Mouse (Mus musculus) cortical plate, adult 2 months (tissue): ENCODE measurements at regions not wholly inside any gene's neighbourhood (a gene's known extent, or its start where the extent isn't known, plus 50 kb on each side); places are given as distances from the start of the nearest gene placed in this dataset.

ENCODE experiments used
- H3K27ac ChIP-seq: fragments of 200-500 bp; 2 replicates; pipeline ENCODE4 v1.5.1; 2012; ENCODE audit warnings: low read length, control low read depth, inconsistent platforms; ENCODE audit not compliant: insufficient read depth
- H3K4me1 ChIP-seq: fragments of 200-500 bp; 2 replicates; pipeline ENCODE4 v1.6.1; 2011; ENCODE audit warnings: low read length; ENCODE audit not compliant: control insufficient read depth, insufficient read depth
- H3K4me3 ChIP-seq: fragments of 200-500 bp; 2 replicates; pipeline ENCODE4 v1.5.1; 2011; ENCODE audit warnings: mild to moderate bottlenecking, low read length, control low read depth; ENCODE audit not compliant: insufficient read depth
- CTCF ChIP-seq: fragments of 200-500 bp; IDR thresholded peaks from 2 replicates; pipeline ENCODE4 v1.5.1; 2011; ENCODE audit warnings: mild to moderate bottlenecking, control low read depth, low read length; ENCODE audit not compliant: insufficient read depth; ENCODE audit errors: extremely low read depth
- POLR2A ChIP-seq: fragments of 200-500 bp; IDR thresholded peaks from 2 replicates; pipeline ENCODE4 v1.6.1; 2011; ENCODE audit warnings: mild to moderate bottlenecking, low read length, control low read depth; ENCODE audit not compliant: insufficient read depth; ENCODE audit errors: extremely low read depth

DNA sequence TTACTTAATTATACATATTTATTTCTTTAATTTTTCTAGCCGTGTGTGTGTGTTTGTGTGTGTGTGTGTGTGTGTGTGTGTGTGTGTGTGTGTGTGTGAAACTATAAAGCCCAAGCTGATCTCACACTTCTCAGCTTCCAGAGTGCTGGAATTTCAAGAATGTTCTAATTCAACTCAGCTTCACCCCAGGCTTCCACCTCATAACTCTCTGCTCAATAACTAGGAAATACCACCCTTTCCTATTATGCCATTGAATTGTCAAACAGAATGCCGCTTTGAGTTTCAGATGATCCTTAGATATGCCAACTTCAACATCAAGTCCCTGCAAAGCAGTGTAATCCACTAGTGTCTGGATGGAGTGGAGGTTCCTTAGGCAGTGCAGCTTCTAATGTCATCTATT, 760.6 kb upstream of the Cited2 start:
- Histone ChIP-seq H3K27ac (no peak overlapping the region), H3K4me1 (no peaks in the 10 kb centered on the region)
- TF ChIP-seq CTCF = no peak
- no peak for TF ChIP-seq POLR2A

GRCm38 (mm10) chr10:16978770-16979169, 744.2 kb upstream of the Cited2 start:
- Histone ChIP-seq H3K4me1 (no peaks in the 10 kb centered on the region), H3K27ac (no peak overlapping the region), H3K4me3 (no peak overlapping the region)
- TF ChIP-seq POLR2A (no peak), CTCF (no peak)

More for the DNA sequence above, 760.6 kb upstream of the Cited2 start:
- H3K4me3 ChIP-seq = no peak overlapping the region

DNA sequence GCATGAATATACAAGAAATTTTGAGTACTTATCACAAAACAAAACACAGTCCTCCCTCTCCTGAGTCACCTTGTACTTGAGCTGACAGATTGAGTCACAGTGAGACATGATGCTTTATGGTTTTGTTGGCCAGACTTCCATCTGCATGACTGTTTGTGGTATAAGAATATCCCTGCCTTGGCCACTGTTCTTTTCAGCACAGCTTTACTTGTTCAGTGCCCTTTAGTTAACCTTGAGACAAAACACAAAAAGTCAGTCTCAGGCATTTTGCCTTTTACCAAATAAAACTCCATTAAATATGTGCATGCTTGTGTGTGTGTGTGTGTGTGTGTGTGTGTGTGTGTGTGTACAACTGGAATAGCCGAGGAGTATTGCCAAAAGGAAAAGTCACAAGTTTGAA, 732.8 kb upstream of the Cited2 start:
- TF ChIP-seq POLR2A (no peak), CTCF (no peak)
- H3K27ac ChIP-seq = no peak overlapping the region
- no peak overlapping the region for H3K4me3 ChIP-seq
- H3K4me1 ChIP-seq = no peaks in the 10 kb centered on the region

DNA sequence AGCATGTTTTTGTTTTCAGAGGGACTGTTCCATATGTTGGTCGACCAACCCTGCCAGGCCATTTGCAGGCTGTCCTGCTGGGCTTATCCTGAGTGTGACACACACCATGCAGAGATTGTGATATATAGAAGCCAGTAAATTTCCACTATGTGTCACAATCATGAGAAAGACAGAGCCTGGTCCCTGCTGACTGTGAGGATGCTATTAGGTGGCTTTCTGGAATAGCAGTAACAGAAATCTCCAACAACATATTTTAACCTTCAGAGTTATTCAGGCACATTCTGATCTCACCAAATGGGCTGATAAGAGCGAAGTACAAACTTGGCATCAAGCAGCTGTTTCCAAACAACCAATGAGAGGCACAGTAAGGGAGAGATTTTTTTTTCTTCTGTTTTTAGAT, 729.2 kb upstream of the Cited2 start:
- no peak for TF ChIP-seq CTCF
- TF ChIP-seq POLR2A = no peak
- H3K4me3 ChIP-seq = no peak overlapping the region
- no peaks in the 10 kb centered on the region for H3K4me1 ChIP-seq
- no peak overlapping the region for H3K27ac ChIP-seq

GRCm38 (mm10) chr10:16994526-16994925, 728.5 kb upstream of the Cited2 start:
- TF ChIP-seq CTCF (no peak), POLR2A (no peak)
- no peaks in the 10 kb centered on the region for H3K4me1 ChIP-seq
- H3K4me3 ChIP-seq = no peak overlapping the region
- H3K27ac ChIP-seq = no peak overlapping the region

DNA sequence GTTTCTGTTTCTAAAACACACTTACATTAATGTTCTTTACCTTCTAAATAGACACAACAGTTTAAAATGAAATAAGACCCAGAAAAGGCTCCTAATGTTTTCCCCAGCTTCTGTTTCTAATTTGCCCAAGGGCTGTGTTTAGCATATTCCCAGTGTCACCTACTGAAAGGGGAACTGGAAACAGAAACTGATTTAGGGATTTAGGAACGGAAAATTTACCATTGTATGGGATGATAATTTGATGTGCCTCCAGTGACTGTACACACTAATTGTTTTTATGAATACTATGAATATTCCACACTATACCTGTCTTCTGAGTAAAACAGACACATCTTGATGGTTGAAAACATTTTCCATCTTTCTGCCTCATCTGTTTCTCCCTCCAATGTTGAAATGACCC, 728.0 kb upstream of the Cited2 start:
- Histone ChIP-seq H3K4me1 (no peaks in the 10 kb centered on the region), H3K4me3 (no peak overlapping the region), H3K27ac (no peak overlapping the region)
- TF ChIP-seq CTCF = no peak
- TF ChIP-seq POLR2A = no peak

DNA sequence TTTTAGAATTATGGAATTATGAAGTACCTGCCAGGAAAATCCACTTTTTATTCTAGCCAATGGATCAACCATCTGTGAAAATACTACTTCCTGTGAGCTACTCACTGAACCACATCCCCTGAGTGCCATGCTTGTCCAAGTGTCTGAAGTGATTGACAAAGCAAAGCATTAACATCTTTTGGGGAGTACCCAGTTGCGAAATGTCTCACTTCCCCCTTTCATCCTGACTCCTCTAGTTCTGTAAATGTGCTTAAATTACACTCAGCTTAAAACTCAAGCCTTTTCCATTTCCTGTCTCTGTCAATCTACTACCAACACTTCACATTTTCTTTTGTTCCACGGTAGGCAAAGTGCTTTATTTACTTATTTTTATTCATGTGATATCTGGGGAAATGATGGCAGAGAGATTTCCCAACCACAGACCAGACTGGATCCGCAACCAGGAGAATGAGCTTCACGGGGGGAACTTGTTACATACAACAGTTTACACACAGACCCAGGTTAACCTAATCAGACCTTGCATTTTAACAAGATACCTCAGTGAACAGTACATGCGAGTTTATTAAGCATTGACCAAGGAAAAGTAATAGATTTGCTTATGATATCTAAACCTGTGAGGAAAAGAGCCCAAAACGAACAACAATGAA, 726.1 kb upstream of the Cited2 start:
- TF ChIP-seq POLR2A (no peak), CTCF (no peak)
- H3K4me3 ChIP-seq = no peak overlapping the region
- no peak overlapping the region for H3K27ac ChIP-seq
- H3K4me1 ChIP-seq = no peaks in the 10 kb centered on the region

GRCm38 (mm10) chr10:17001320-17001719, 721.7 kb upstream of the Cited2 start:
- Histone ChIP-seq H3K27ac (no peak overlapping the region), H3K4me1 (no peaks in the 10 kb centered on the region), H3K4me3 (no peak overlapping the region)
- no peak for TF ChIP-seq CTCF
- TF ChIP-seq POLR2A = no peak

DNA sequence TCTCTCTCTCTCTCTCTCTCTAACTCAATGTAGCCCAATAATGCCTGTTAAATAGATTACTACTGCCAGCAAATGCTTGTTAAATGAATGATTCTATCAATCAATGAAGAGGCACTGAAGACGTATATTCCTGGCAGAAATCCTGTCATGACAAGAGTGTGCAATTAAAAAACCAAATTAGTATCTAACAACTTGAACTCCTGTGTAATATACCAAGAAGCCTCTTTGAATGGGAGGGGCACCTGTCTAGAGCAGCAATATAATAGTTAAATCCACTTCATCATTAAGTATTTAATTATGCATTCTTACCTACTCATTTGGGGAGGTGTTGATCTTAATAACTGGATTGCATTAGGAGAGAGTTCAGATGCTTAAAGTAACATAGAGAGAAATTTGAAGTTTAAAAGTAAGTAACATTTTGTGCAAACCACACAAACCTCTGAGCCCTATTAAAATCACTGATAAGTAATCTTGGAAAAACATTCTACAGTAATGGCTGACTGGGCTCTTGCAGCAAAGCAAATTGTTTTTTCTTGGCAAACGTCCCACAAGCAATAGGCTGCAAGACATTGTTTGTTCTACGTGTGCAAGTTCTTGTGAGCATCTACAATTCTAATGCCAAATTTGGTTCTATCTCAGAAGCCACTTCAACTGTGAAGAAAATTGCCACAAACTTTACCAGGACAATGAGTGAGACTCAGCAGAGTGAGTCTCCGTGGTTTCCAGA, 719.7 kb upstream of the Cited2 start:
- no peak overlapping the region for H3K27ac ChIP-seq
- H3K4me1 ChIP-seq = no peaks in the 10 kb centered on the region
- TF ChIP-seq POLR2A (no peak), CTCF (no peak)
- H3K4me3 ChIP-seq = no peak overlapping the region

GRCm38 (mm10) chr10:17008683-17009082, 714.3 kb upstream of the Cited2 start:
- H3K27ac ChIP-seq = no peak overlapping the region
- no peak for TF ChIP-seq POLR2A
- TF ChIP-seq CTCF = no peak

More at GRCm38 (mm10) chr10:17008683-17009082, 714.3 kb upstream of the Cited2 start:
- Histone ChIP-seq H3K4me1 (no peaks in the 10 kb centered on the region), H3K4me3 (no peak overlapping the region)
